Mouse (Mus musculus) liver, embryonic 11.5 days (tissue): ENCODE results near the gene Rlf. TPM values are rescaled to one million over a fixed set of nuclear protein-coding genes. Genes with fewer than 3 reads are reported as not detected.

Experiments
- ATAC-seq: fragments of 200-750 bp; cut with Nextera tagmentation; replicated peaks from 2 replicates; pipeline ENCODE4 v1.8.0; 2017; ENCODE audit warnings: moderate number of reproducible peaks, mild to moderate bottlenecking, moderate TSS enrichment, moderate library complexity; ENCODE audit not compliant: low FRiP score
- DNase-seq: peaks from one replicate; pipeline ENCODE4 v3.0.0-alpha.2; 2017; ENCODE audit warnings: low spot score
- H3K27ac ChIP-seq: fragments of 300-500 bp; sonication (generic); 2 replicates; pipeline ENCODE4 v1.5.1; 2014; ENCODE audit warnings: mild to moderate bottlenecking, low read depth, low read length, control low read depth
- H3K27me3 ChIP-seq: fragments of 300-500 bp; sonication (generic); replicated peaks from 2 replicates; pipeline ENCODE4 v1.6.1; 2014; ENCODE audit warnings: low read length, mixed read lengths; ENCODE audit not compliant: control insufficient read depth, insufficient read depth
- H3K36me3 ChIP-seq: fragments of 300-500 bp; sonication (generic); 2 replicates; pipeline ENCODE4 v1.6.1; 2014; ENCODE audit warnings: mild to moderate bottlenecking, low read length, moderate library complexity, mixed read lengths; ENCODE audit not compliant: control insufficient read depth, insufficient read depth
- H3K4me1 ChIP-seq: fragments of 300-500 bp; sonication (generic); replicated peaks from 2 replicates; pipeline ENCODE4 v1.6.1; 2014; ENCODE audit warnings: low read length, mixed read lengths; ENCODE audit not compliant: control insufficient read depth, insufficient read depth
- H3K4me2 ChIP-seq: fragments of 300-500 bp; sonication (generic); 2 replicates; pipeline ENCODE4 v1.6.1; 2014; ENCODE audit warnings: mild to moderate bottlenecking, control low read depth, moderate library complexity
- H3K4me3 ChIP-seq: fragments of 300-500 bp; sonication (generic); 2 replicates; pipeline ENCODE4 v1.5.1; 2014; ENCODE audit warnings: low read depth, low read length, control low read depth
- H3K9ac ChIP-seq: fragments of 300-500 bp; sonication (generic); 2 replicates; pipeline ENCODE4 v1.6.1; 2014; ENCODE audit warnings: low read depth, low read length, control low read depth
- H3K9me3 ChIP-seq: fragments of 300-500 bp; sonication (generic); 2 replicates; pipeline ENCODE4 v1.6.1; 2016; ENCODE audit warnings: low read length, inconsistent platforms, mixed read lengths; ENCODE audit not compliant: control insufficient read depth
- WGBS: fragments of 180-500 bp; shearing (Covaris S2); extraction: QIAGEN DNeasy Blood & Tissue Kit; methylation state at CpG from one replicate; pipeline ENCODE4 v1.1.7; 2014; 5-methylcytosine and 5-hydroxymethylcytosine counted together
- polyA plus RNA-seq: library from polyadenylated mRNA; unstranded; fragments of >200 nt; fragmentation: Nextera tagmentation; extraction: Ambion mirVana; gene quantifications from 2 replicates; pipeline ENCODE4 v1.2.1, GENCODE M21; 2014

The Rlf gene
- 18.8 and 19.0 TPM in 2 replicates for polyA plus RNA-seq

GRCm38 (mm10) chr4:121214793-121215304 is at the start of gene Rlf:
TSS of gene Rlf (minus strand) at chr4:121215084.
- peak within 1 kb of the TSS; percentile 97 for H3K9ac ChIP-seq

GRCm38 (mm10) chr4:121241612-121242000 is 26.7 kb upstream of the Rlf start:
- no peaks in the 10 kb centered on the region for H3K4me1 ChIP-seq
- H3K27ac ChIP-seq, result no peak overlapping the region
- no peak for DNase-seq
- ATAC-seq, result no peak
- no peak overlapping the region for H3K9ac ChIP-seq
- H3K4me2 ChIP-seq, result no peak overlapping the region
- H3K9me3 ChIP-seq, result no peaks in the 10 kb centered on the region
- no peak overlapping the region for H3K4me3 ChIP-seq
- H3K27me3 ChIP-seq, result no peaks in the 10 kb centered on the region
- WGBS, result 84% methylated on average over 1 of the region's 1 CpGs
- no peaks in the 10 kb centered on the region for H3K36me3 ChIP-seq

More at GRCm38 (mm10) chr4:121214793-121215304, at the start of gene Rlf:
- peak within 1 kb of the TSS; percentile 94 for H3K27ac ChIP-seq
- ATAC-seq, result peak; percentile 92
- WGBS, result 1% methylated on average over 44 of the region's 48 CpGs
- peaks cover 11% of the 10 kb centered on the region for H3K4me1 ChIP-seq
- H3K36me3 ChIP-seq, result no peaks in the 10 kb centered on the region
- H3K9me3 ChIP-seq, result no peaks in the 10 kb centered on the region
- DNase-seq, result peak; percentile 99
- H3K4me3 ChIP-seq, result peak within 1 kb of the TSS; percentile 93
- no peaks in the 10 kb centered on the region for H3K27me3 ChIP-seq
- peak within 1 kb of the TSS; percentile 88 for H3K4me2 ChIP-seq

- H3K27ac ChIP-seq, result no peak overlapping the region
- no peak overlapping the region for H3K4me3 ChIP-seq
- H3K9me3 ChIP-seq, result no peaks in the 10 kb centered on the region
- no peaks in the 10 kb centered on the region for H3K27me3 ChIP-seq
- DNase-seq (no peak), ATAC-seq (no peak; the same call in 1 of the 2 replicates)
- H3K4me2 ChIP-seq, result no peak overlapping the region
- 42% methylated on average over 14 of the region's 14 CpGs for WGBS
- no peak overlapping the region for H3K9ac ChIP-seq
- H3K36me3 ChIP-seq, result no peaks in the 10 kb centered on the region
- no peaks in the 10 kb centered on the region for H3K4me1 ChIP-seq
Observed at GRCm38 (mm10) chr4:121240637-121241611, 26.0 kb upstream of the Rlf start.

GRCm38 (mm10) chr4:121239878-121240277 is 25.0 kb upstream of the Rlf start:
- H3K27me3 ChIP-seq, result no peaks in the 10 kb centered on the region
- H3K4me1 ChIP-seq, result no peaks in the 10 kb centered on the region
- H3K9ac ChIP-seq, result no peak overlapping the region
- no peaks in the 10 kb centered on the region for H3K36me3 ChIP-seq
- no peak overlapping the region for H3K4me3 ChIP-seq
- no peak for DNase-seq
- 60% methylated on average over 4 of the region's 4 CpGs for WGBS
- no peak overlapping the region for H3K4me2 ChIP-seq
- H3K27ac ChIP-seq, result no peak overlapping the region
- no peak for ATAC-seq
- H3K9me3 ChIP-seq, result no peaks in the 10 kb centered on the region

- no peak overlapping the region for H3K4me2 ChIP-seq
- no peak for ATAC-seq
- H3K9me3 ChIP-seq, result no peaks in the 10 kb centered on the region
- 9% methylated on average over 5 of the region's 5 CpGs for WGBS
- no peak for DNase-seq
- no peaks in the 10 kb centered on the region for H3K4me1 ChIP-seq
- peaks cover 7% of the 10 kb centered on the region; the same call in 1 of the 2 replicates for H3K27me3 ChIP-seq
- no peaks in the 10 kb centered on the region for H3K36me3 ChIP-seq
- no peak overlapping the region for H3K27ac ChIP-seq
- no peak overlapping the region for H3K4me3 ChIP-seq
- H3K9ac ChIP-seq, result no peak overlapping the region
Observed at GRCm38 (mm10) chr4:121231772-121232414, 17.0 kb upstream of the Rlf start.

GRCm38 (mm10) chr4:121230943-121231614 is 16.2 kb upstream of the Rlf start:
- no peak overlapping the region for H3K4me3 ChIP-seq
- WGBS, result 7% methylated on average over 16 of the region's 16 CpGs
- H3K9me3 ChIP-seq, result no peaks in the 10 kb centered on the region
- no peaks in the 10 kb centered on the region for H3K36me3 ChIP-seq
- no peak overlapping the region for H3K27ac ChIP-seq
- H3K4me2 ChIP-seq, result peak overlapping the region; percentile 34; the same call in 1 of the 2 replicates
- H3K9ac ChIP-seq, result no peak overlapping the region
- H3K4me1 ChIP-seq, result no peaks in the 10 kb centered on the region
- DNase-seq (no peak), ATAC-seq (no peak)
- H3K27me3 ChIP-seq, result peaks cover 7% of the 10 kb centered on the region; the same call in 1 of the 2 replicates

- no peak overlapping the region for H3K4me3 ChIP-seq
- 50% methylated on average over 1 of the region's 1 CpGs for WGBS
- H3K9ac ChIP-seq, result no peak overlapping the region
- no peak overlapping the region for H3K4me2 ChIP-seq
- no peaks in the 10 kb centered on the region for H3K4me1 ChIP-seq
- no peak for ATAC-seq
- no peak for DNase-seq
- H3K27me3 ChIP-seq, result peaks cover 7% of the 10 kb centered on the region; the same call in 1 of the 2 replicates
- no peaks in the 10 kb centered on the region for H3K9me3 ChIP-seq
- no peaks in the 10 kb centered on the region for H3K36me3 ChIP-seq
- H3K27ac ChIP-seq, result no peak overlapping the region
Observed at GRCm38 (mm10) chr4:121227072-121227471, 12.2 kb upstream of the Rlf start.

- no peak for ATAC-seq
- no peaks in the 10 kb centered on the region for H3K9me3 ChIP-seq
- H3K4me1 ChIP-seq, result no peaks in the 10 kb centered on the region
- no peak overlapping the region for H3K4me2 ChIP-seq
- WGBS, result 75% methylated on average over 4 of the region's 4 CpGs
- H3K27me3 ChIP-seq, result no peaks in the 10 kb centered on the region
- DNase-seq, result no peak
- no peak overlapping the region for H3K9ac ChIP-seq
- H3K36me3 ChIP-seq, result no peaks in the 10 kb centered on the region
- no peak overlapping the region for H3K27ac ChIP-seq
- no peak overlapping the region for H3K4me3 ChIP-seq
Observed at GRCm38 (mm10) chr4:121225177-121225576, 10.3 kb upstream of the Rlf start.
